ENCODE assay signal across 9 mouse cellular contexts in the genomic region with DNA sequence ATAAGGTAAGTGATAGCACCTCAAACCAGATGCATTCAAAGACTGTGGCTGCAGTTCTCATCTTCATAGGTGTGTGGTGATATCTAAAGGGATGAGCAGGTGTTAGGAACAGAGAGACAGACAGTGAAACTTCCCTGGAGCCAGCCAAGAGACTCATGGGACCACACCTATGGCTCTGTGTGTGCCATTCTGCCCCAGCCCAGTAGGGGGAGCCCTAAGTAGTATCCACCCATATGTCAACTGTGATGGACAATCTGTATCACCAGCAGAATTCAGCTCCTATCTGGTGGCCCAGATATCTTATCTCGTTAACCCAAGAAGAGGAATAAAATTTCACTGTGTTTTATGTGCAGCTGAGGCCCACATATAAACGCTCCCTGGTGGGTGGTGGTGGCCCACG.
DNase-seq lines count a peak whose midpoint lies in the region; ATAC-seq and TF ChIP-seq lines count a peak whose summit lies in the region.
"Had no signal": no experiment of that assay in that cellular context is flagged by ENCODE, and none has a peak within 500 bp of the region (broad histone marks: within the 10 kb centered on the region; RNA-seq: fewer than 3 reads in every experiment).

No protein-coding gene starts in this region.

- H3K4me3 ChIP-seq in kidney, postnatal 0 days (replicated peaks; ENCODE audit: low read depth, low read length) = no peak overlapping the region
- no peak overlapping the region for H3K4me3 ChIP-seq in kidney, embryonic 16.5 days (ENCODE audit: low read length)
- H3K4me3 ChIP-seq in liver, postnatal 0 days (ENCODE audit: low read depth, low read length) = no peak overlapping the region

- no peak for TF ChIP-seq EP300 in liver, postnatal 0 days (IDR thresholded peaks at IDR 0.05; ENCODE audit: low read depth)

- H3K27me3 ChIP-seq in kidney, postnatal 0 days (ENCODE audit: insufficient read depth, low read length) = no peaks in the 10 kb centered on the region
- no peaks in the 10 kb centered on the region for H3K27me3 ChIP-seq in kidney, embryonic 16.5 days (ENCODE audit: insufficient read depth, low read length)
- no peaks in the 10 kb centered on the region for H3K27me3 ChIP-seq in liver, postnatal 0 days (ENCODE audit: insufficient read depth, low read length)

- H3K9me3 ChIP-seq in kidney, postnatal 0 days (replicated peaks; ENCODE audit: low read length) = no peaks in the 10 kb centered on the region
- H3K9me3 ChIP-seq in kidney, embryonic 16.5 days (ENCODE audit: low read length) = no peaks in the 10 kb centered on the region
- H3K9me3 ChIP-seq in liver, postnatal 0 days (ENCODE audit: low read length) = no peaks in the 10 kb centered on the region

- ATAC-seq in kidney, postnatal 0 days (replicated peaks; ENCODE audit: low FRiP score, low read depth) = no peak
- no peak for ATAC-seq in kidney, embryonic 16.5 days (ENCODE audit: low FRiP score, low TSS enrichment)
- ATAC-seq in liver, postnatal 0 days = no peak
- ATAC-seq: forebrain, embryonic 16.5 days had no signal

- 85% methylated on average over 3 of the region's 3 CpGs for WGBS in kidney, postnatal 0 days
- WGBS in kidney, embryonic 16.5 days = 93% methylated on average over 3 of the region's 3 CpGs
- WGBS in liver, postnatal 0 days (ENCODE audit: insufficient replicate concordance) = 66% methylated on average over 3 of the region's 3 CpGs

- H3K9ac ChIP-seq in kidney, postnatal 0 days (ENCODE audit: low read depth, low read length) = no peak overlapping the region
- H3K9ac ChIP-seq in kidney, embryonic 16.5 days (replicated peaks; ENCODE audit: low read length) = no peak overlapping the region
- no peak overlapping the region for H3K9ac ChIP-seq in liver, postnatal 0 days (replicated peaks)

- DNase-seq in kidney, postnatal 0 days (ENCODE audit: low spot score) = no peak
- peak; percentile 12 for DNase-seq in adrenal gland, adult 2 months
- peak; percentile 30 for DNase-seq in liver, postnatal 0 days
- peak; percentile 50 for DNase-seq in thymus, postnatal 0 days (ENCODE audit: low spot score)
- DNase-seq in urinary bladder, postnatal 36 days (ENCODE audit: low spot score in 2 of 2) = no peak
- DNase-seq in gastrocnemius, postnatal 4 days (ENCODE audit: low spot score in 2 of 2) = no peak
- DNase-seq in right cerebral cortex, postnatal 36 days (ENCODE audit: low spot score in 2 of 2) = no peak

- peak; percentile 22; the same call in 1 of the 2 replicates for TF ChIP-seq CTCF in kidney, postnatal 0 days (IDR thresholded peaks at IDR 0.05; ENCODE audit: low read depth)
- TF ChIP-seq CTCF in liver, postnatal 0 days (IDR thresholded peaks at IDR 0.05; ENCODE audit: low read depth) = peak; percentile 70

- H3K36me3 ChIP-seq in kidney, postnatal 0 days (ENCODE audit: insufficient read depth, low read length) = no peaks in the 10 kb centered on the region
- H3K36me3 ChIP-seq in kidney, embryonic 16.5 days (ENCODE audit: insufficient read depth, low read length) = no peaks in the 10 kb centered on the region
- H3K36me3 ChIP-seq in liver, postnatal 0 days (replicated peaks; ENCODE audit: insufficient read depth, low read length) = no peaks in the 10 kb centered on the region

- H3K4me2 ChIP-seq in kidney, postnatal 0 days (ENCODE audit: low read length) = no peak overlapping the region
- no peak overlapping the region for H3K4me2 ChIP-seq in kidney, embryonic 16.5 days (replicated peaks; ENCODE audit: low read depth, low read length)
- no peak overlapping the region for H3K4me2 ChIP-seq in liver, postnatal 0 days (ENCODE audit: low read depth, low read length)

- H3K4me1 ChIP-seq in kidney, postnatal 0 days (replicated peaks; ENCODE audit: insufficient read depth, low read length) = no peaks in the 10 kb centered on the region
- H3K4me1 ChIP-seq in kidney, embryonic 16.5 days (ENCODE audit: insufficient read depth, low read length) = no peaks in the 10 kb centered on the region
- H3K4me1 ChIP-seq in liver, postnatal 0 days (ENCODE audit: insufficient read depth) = no peaks in the 10 kb centered on the region

- H3K27ac ChIP-seq in kidney, postnatal 0 days = no peak overlapping the region
- H3K27ac ChIP-seq in kidney, embryonic 16.5 days (ENCODE audit: low read length) = no peak overlapping the region
- no peak overlapping the region for H3K27ac ChIP-seq in liver, postnatal 0 days (ENCODE audit: low read depth)

Comparison
In these comparisons a context has a peak if more than half of its experiments do, and no peak if none do; other contexts are left out.
1. DNase-seq: peak in adrenal gland, adult 2 months (single experiment), liver, postnatal 0 days (single experiment) and thymus, postnatal 0 days (single experiment); none in kidney, postnatal 0 days (single experiment), urinary bladder, postnatal 36 days (0 of 2), gastrocnemius, postnatal 4 days (0 of 2) and right cerebral cortex, postnatal 36 days (0 of 2).